Mouse (Mus musculus) heart, embryonic 12.5 days (tissue): ENCODE measurements around the gene Ptgfr. TPM values are rescaled to one million over a fixed set of nuclear protein-coding genes. Genes with fewer than 3 reads are reported as not detected.
A peak's percentile ranks its signal among the peaks of the same experiment; 100 is the strongest.

Source experiments
- ATAC-seq: fragments of 200-750 bp; cut with Nextera tagmentation; 2 replicates; pipeline ENCODE4 v1.8.0; 2017; ENCODE audit warnings: moderate TSS enrichment, moderate library complexity; ENCODE audit not compliant: insufficient number of reproducible peaks, low FRiP score
- H3K27ac ChIP-seq: fragments of 300-500 bp; sonication (generic); 2 replicates; pipeline ENCODE4 v1.5.1; 2016; ENCODE audit warnings: mild to moderate bottlenecking, moderate library complexity; ENCODE audit not compliant: poor library complexity, severe bottlenecking
- H3K27me3 ChIP-seq: fragments of 300-500 bp; sonication (generic); replicated peaks from 2 replicates; pipeline ENCODE4 v1.6.1; 2016; ENCODE audit warnings: mild to moderate bottlenecking, moderate library complexity
- H3K36me3 ChIP-seq: fragments of 300-500 bp; sonication (generic); 2 replicates; pipeline ENCODE4 v1.6.1; 2016; ENCODE audit warnings: mild to moderate bottlenecking, moderate library complexity
- H3K4me1 ChIP-seq: fragments of 300-500 bp; sonication (generic); replicated peaks from 2 replicates; pipeline ENCODE4 v1.6.1; 2016; ENCODE audit warnings: mild to moderate bottlenecking
- H3K4me2 ChIP-seq: fragments of 300-500 bp; sonication (generic); 2 replicates; pipeline ENCODE4 v1.6.1; 2016; ENCODE audit warnings: mild to moderate bottlenecking, moderate library complexity
- H3K4me3 ChIP-seq: fragments of 300-500 bp; sonication (generic); 2 replicates; pipeline ENCODE4 v1.5.1; 2016; ENCODE audit warnings: mild to moderate bottlenecking
- H3K9ac ChIP-seq: fragments of 300-500 bp; sonication (generic); 2 replicates; pipeline ENCODE4 v1.6.1; 2016; ENCODE audit warnings: mild to moderate bottlenecking, moderate library complexity
- H3K9me3 ChIP-seq: fragments of 300-500 bp; sonication (generic); replicated peaks from 2 replicates; pipeline ENCODE4 v1.6.1; 2016; ENCODE audit warnings: mild to moderate bottlenecking, moderate library complexity
- WGBS: fragments of 180-500 bp; shearing (Covaris S2); methylation state at CpG from one replicate; pipeline ENCODE4 v1.1.7; 2016; 5-methylcytosine and 5-hydroxymethylcytosine counted together
- polyA plus RNA-seq: library from polyadenylated mRNA; unstranded; fragments of >200 nt; fragmentation: Nextera tagmentation; extraction: Ambion mirVana; gene quantifications from 2 replicates; pipeline ENCODE4 v1.2.1, GENCODE M21; 2016

The Ptgfr gene
- 1.2 TPM in 2 replicates for polyA plus RNA-seq

DNA sequence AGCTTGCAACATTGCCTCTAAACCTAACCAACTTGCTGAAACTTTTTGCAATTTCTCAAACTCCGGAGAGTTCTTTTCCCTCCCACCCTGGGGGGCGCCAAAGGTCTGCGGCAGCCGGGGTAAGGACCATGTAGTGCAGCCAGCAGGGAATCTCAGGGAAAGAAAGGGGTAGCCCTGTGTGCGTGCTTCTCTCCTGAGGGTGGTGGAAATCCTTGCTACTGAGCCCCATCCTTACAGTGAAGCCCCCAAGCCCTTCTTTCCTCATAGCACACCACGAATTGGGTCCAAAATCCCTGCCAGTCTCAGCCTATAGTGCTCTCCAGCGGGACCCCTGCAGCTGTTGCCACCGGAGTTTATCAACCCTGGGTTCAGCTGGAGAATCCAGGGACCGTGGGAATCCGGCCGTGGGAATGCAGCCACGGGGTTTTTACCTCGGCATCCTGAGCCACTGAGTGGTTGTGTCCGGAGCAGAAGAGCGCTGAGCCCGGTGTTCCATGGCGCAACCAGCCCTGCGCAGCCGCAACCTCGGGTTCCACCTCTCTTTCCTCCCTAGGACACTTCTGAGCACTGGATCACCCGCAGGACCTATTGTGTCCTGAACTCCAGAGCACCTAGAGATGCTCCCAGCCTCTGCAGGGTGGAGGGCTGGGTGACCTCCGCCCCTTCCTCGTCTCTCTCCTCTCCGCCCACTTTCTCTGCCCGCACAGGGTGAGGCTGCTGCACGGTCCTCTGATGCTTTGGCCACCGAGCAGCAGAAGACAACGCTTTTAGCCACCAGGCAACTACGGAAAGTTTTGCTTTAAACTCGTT, at the start of gene Ptgfr:
Gene Ptgfr, minus strand, starts transcription at position 760 of the 810 bp plus-strand sequence.
- Histone ChIP-seq H3K4me3 (peak within 1 kb of the TSS; percentile 57), H3K27ac (no peak within 1 kb of the TSS), H3K4me1 (0 out of 2 replicates have a peak, but pooled peaks cover 4% of the 10 kb centered on the region), H3K27me3 (peaks cover 9% of the 10 kb centered on the region; the same call in 1 of the 2 replicates), H3K36me3 (no peaks in the 10 kb centered on the region), H3K9me3 (no peaks in the 10 kb centered on the region), H3K9ac (peak within 1 kb of the TSS; percentile 71), H3K4me2 (peak within 1 kb of the TSS; percentile 94)
- peak; percentile 83 for ATAC-seq
- 1% methylated on average over 30 of the region's 30 CpGs for WGBS

- Histone ChIP-seq H3K4me3 (no peak overlapping the region), H3K36me3 (no peaks in the 10 kb centered on the region), H3K27ac (no peak overlapping the region), H3K4me2 (no peak overlapping the region), H3K4me1 (no peaks in the 10 kb centered on the region), H3K27me3 (no peaks in the 10 kb centered on the region), H3K9me3 (no peaks in the 10 kb centered on the region), H3K9ac (no peak overlapping the region)
- ATAC-seq, result no peak
- WGBS, result 65% methylated on average over 5 of the region's 5 CpGs
Observed at GRCm38 (mm10) chr3:151883881-151884280, 46.5 kb upstream of the Ptgfr start.

GRCm38 (mm10) chr3:151879981-151880380, 42.6 kb upstream of the Ptgfr start:
- 68% methylated on average over 2 of the region's 2 CpGs for WGBS
- Histone ChIP-seq H3K4me3 (no peak overlapping the region), H3K4me2 (no peak overlapping the region), H3K9ac (no peak overlapping the region), H3K27me3 (no peaks in the 10 kb centered on the region), H3K27ac (no peak overlapping the region), H3K36me3 (no peaks in the 10 kb centered on the region), H3K4me1 (no peaks in the 10 kb centered on the region), H3K9me3 (no peaks in the 10 kb centered on the region)
- no peak for ATAC-seq

GRCm38 (mm10) chr3:151868970-151869369, 31.5 kb upstream of the Ptgfr start:
- no peak overlapping the region for H3K4me2 ChIP-seq
- no peaks in the 10 kb centered on the region for H3K4me1 ChIP-seq
- no peak overlapping the region for H3K4me3 ChIP-seq
- H3K9ac ChIP-seq, result no peak overlapping the region
- no peaks in the 10 kb centered on the region for H3K9me3 ChIP-seq
- no peaks in the 10 kb centered on the region for H3K36me3 ChIP-seq
- ATAC-seq, result no peak
- no peak overlapping the region for H3K27ac ChIP-seq
- H3K27me3 ChIP-seq, result no peaks in the 10 kb centered on the region

DNA sequence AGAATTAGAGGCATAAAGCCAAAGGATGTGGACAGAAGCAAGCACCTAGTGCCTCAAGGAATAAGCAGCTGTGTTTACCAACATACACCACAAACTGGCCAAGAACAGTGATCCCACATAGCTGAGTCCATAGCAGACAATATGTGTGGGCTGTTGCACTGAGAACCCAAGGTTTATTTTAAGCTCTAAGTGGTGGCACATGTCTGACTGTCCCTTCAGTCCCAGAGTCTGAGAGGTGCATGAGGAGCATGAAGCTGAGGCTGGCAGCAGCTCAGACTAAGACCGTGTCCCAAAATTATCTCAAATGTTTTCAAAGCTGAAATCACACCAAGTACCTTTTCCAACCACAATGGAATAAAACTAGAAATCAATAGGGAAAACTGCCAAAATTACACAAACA, 13.9 kb upstream of the Ptgfr start:
- Histone ChIP-seq H3K27ac (0 out of 2 replicates have a peak overlapping the region, but pooled peaks have one; percentile 25), H3K4me3 (no peak overlapping the region), H3K9ac (no peak overlapping the region), H3K27me3 (no peaks in the 10 kb centered on the region), H3K36me3 (no peaks in the 10 kb centered on the region), H3K9me3 (0 out of 2 replicates have a peak, but pooled peaks cover 3% of the 10 kb centered on the region), H3K4me1 (peaks cover 20% of the 10 kb centered on the region), H3K4me2 (no peak overlapping the region)
- ATAC-seq, result no peak
- 21% methylated on average over 1 of the region's 1 CpGs for WGBS

- Histone ChIP-seq H3K27me3 (no peaks in the 10 kb centered on the region), H3K9me3 (0 out of 2 replicates have a peak, but pooled peaks cover 3% of the 10 kb centered on the region), H3K27ac (no peak overlapping the region), H3K4me1 (peaks cover 20% of the 10 kb centered on the region), H3K36me3 (no peaks in the 10 kb centered on the region), H3K4me3 (no peak overlapping the region), H3K4me2 (no peak overlapping the region), H3K9ac (no peak overlapping the region)
- ATAC-seq, result no peak
- 60% methylated on average over 1 of the region's 1 CpGs for WGBS
Observed at GRCm38 (mm10) chr3:151850621-151851020, 13.2 kb upstream of the Ptgfr start.

- Histone ChIP-seq H3K4me1 (peaks cover 11% of the 10 kb centered on the region), H3K4me2 (no peak overlapping the region), H3K27ac (no peak overlapping the region), H3K9me3 (no peaks in the 10 kb centered on the region), H3K9ac (no peak overlapping the region), H3K4me3 (no peak overlapping the region), H3K27me3 (no peaks in the 10 kb centered on the region), H3K36me3 (no peaks in the 10 kb centered on the region)
- ATAC-seq, result no peak
- WGBS, result 69% methylated on average over 7 of the region's 7 CpGs
Observed at GRCm38 (mm10) chr3:151846292-151846691, 8.9 kb upstream of the Ptgfr start.

- Histone ChIP-seq H3K36me3 (no peaks in the 10 kb centered on the region), H3K9ac (no peak overlapping the region), H3K4me3 (no peak overlapping the region), H3K9me3 (no peaks in the 10 kb centered on the region), H3K27me3 (no peaks in the 10 kb centered on the region), H3K27ac (no peak overlapping the region), H3K4me2 (no peak overlapping the region), H3K4me1 (0 out of 2 replicates have a peak, but pooled peaks cover 2% of the 10 kb centered on the region)
- WGBS, result 76% methylated on average over 5 of the region's 5 CpGs
- ATAC-seq, result no peak
Observed at GRCm38 (mm10) chr3:151844361-151845154, 7.1 kb upstream of the Ptgfr start.

DNA sequence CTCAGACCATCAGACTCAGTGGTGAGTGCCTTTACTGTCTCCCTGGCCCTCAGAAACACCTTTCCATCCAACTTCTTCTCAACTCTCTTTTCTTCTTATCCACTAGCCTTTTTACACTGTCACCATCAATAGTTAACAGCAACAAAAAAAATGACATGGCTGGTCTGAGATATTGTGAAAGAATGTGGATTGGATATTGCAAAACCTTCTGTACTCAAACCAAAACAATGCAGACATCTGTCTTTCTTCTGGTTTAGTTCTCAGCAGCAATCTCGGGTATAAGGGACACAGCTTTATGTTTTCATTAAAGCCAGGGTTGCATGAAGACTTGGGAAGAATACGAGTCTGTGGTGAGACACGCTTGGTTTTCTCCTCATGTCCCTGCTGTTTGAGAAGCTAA, 3.3 kb upstream of the Ptgfr start:
- Histone ChIP-seq H3K9me3 (no peaks in the 10 kb centered on the region), H3K36me3 (no peaks in the 10 kb centered on the region), H3K27ac (no peak overlapping the region), H3K27me3 (peaks cover 2% of the 10 kb centered on the region; the same call in 1 of the 2 replicates), H3K4me2 (no peak overlapping the region), H3K4me1 (0 out of 2 replicates have a peak, but pooled peaks cover 4% of the 10 kb centered on the region), H3K4me3 (no peak overlapping the region), H3K9ac (no peak overlapping the region)
- no peak for ATAC-seq
- WGBS, result 73% methylated on average over 3 of the region's 3 CpGs

DNA sequence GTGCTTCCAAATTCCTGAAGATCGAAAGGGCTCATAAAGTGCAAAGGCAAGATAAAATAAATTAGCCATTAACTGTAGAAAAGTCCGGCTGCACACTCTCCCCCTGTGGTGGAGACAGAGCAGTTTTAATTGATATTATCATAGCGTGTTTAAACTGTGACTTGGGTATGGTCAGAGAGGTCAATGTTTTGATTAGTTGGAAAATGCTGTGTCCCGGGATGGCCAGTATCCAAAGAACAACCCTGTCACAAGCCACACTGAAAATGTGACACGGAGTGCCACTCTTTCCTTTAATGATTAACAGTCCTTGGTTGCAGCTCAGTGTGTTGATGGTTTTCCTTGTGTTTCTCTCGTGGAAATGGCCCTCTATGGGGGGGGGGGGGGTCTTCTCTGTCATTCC, 942 bp upstream of the Ptgfr start:
- H3K9me3 ChIP-seq, result no peaks in the 10 kb centered on the region
- no peak overlapping the region for H3K27ac ChIP-seq
- H3K27me3 ChIP-seq, result peaks cover 9% of the 10 kb centered on the region; the same call in 1 of the 2 replicates
- no peak overlapping the region for H3K4me2 ChIP-seq
- H3K4me3 ChIP-seq, result no peak overlapping the region
- no peak overlapping the region for H3K9ac ChIP-seq
- WGBS, result 66% methylated on average over 6 of the region's 6 CpGs
- no peak for ATAC-seq
- H3K4me1 ChIP-seq, result 0 out of 2 replicates have a peak, but pooled peaks cover 4% of the 10 kb centered on the region
- no peaks in the 10 kb centered on the region for H3K36me3 ChIP-seq

GRCm38 (mm10) chr3:151837749-151838148, 319 bp upstream of the Ptgfr start:
- peak overlapping the region; percentile 94 for H3K4me2 ChIP-seq
- no peaks in the 10 kb centered on the region for H3K36me3 ChIP-seq
- H3K27ac ChIP-seq, result no peak overlapping the region
- H3K4me1 ChIP-seq, result 0 out of 2 replicates have a peak, but pooled peaks cover 4% of the 10 kb centered on the region
- peak overlapping the region; percentile 71 for H3K9ac ChIP-seq
- WGBS, result 53% methylated on average over 9 of the region's 9 CpGs
- ATAC-seq, result no peak
- H3K27me3 ChIP-seq, result peaks cover 9% of the 10 kb centered on the region; the same call in 1 of the 2 replicates
- H3K9me3 ChIP-seq, result no peaks in the 10 kb centered on the region
- peak overlapping the region; percentile 57 for H3K4me3 ChIP-seq
